In genomic region chr7:142084820-142085219, GRCm38 (mm10) we compare ENCODE assay signal across 9 mouse cellular contexts. TPM values are rescaled to one million over a fixed set of nuclear protein-coding genes. Genes with fewer than 3 reads are reported as not detected.
DNase-seq lines count a peak whose midpoint lies in the region; ATAC-seq and TF ChIP-seq lines count a peak whose summit lies in the region.
"Had no signal": no experiment of that assay in that cellular context is flagged by ENCODE, and none has a peak within 500 bp of the region (broad histone marks: within the 10 kb centered on the region; RNA-seq: fewer than 3 reads in every experiment).

No protein-coding gene starts in this region.

- no peak overlapping the region for H3K4me2 ChIP-seq in midbrain, embryonic 13.5 days (replicated peaks)
- no peak overlapping the region for H3K4me2 ChIP-seq in hindbrain, postnatal 0 days (ENCODE audit: low read depth, low read length)

- no peak for TF ChIP-seq CTCF in hindbrain, postnatal 0 days (IDR thresholded peaks at IDR 0.05; ENCODE audit: low read depth)

- peaks cover 89% of the 10 kb centered on the region for H3K36me3 ChIP-seq in midbrain, embryonic 13.5 days
- peaks cover 66% of the 10 kb centered on the region for H3K36me3 ChIP-seq in midbrain, embryonic 10.5 days
- H3K36me3 ChIP-seq in hindbrain, postnatal 0 days (ENCODE audit: insufficient read depth, low read length), result peaks cover 45% of the 10 kb centered on the region

- WGBS in midbrain, embryonic 13.5 days, result 53% methylated on average over 3 of the region's 3 CpGs
- WGBS in midbrain, embryonic 10.5 days, result 57% methylated on average over 3 of the region's 3 CpGs
- 25% methylated on average over 3 of the region's 3 CpGs for WGBS in hindbrain, postnatal 0 days

- peaks cover 44% of the 10 kb centered on the region for H3K27me3 ChIP-seq in midbrain, embryonic 13.5 days
- H3K27me3 ChIP-seq in midbrain, embryonic 10.5 days (ENCODE audit: low read depth, poor library complexity, severe bottlenecking), result peaks cover 89% of the 10 kb centered on the region
- no peaks in the 10 kb centered on the region for H3K27me3 ChIP-seq in hindbrain, postnatal 0 days (ENCODE audit: insufficient read depth, low read length)

- ATAC-seq in midbrain, embryonic 13.5 days, result no peak
- ATAC-seq in hindbrain, postnatal 0 days, result peak; percentile 48

- H3K9me3 ChIP-seq in midbrain, embryonic 13.5 days, result no peaks in the 10 kb centered on the region
- H3K9me3 ChIP-seq in midbrain, embryonic 10.5 days (replicated peaks), result no peaks in the 10 kb centered on the region
- H3K9me3 ChIP-seq in hindbrain, postnatal 0 days (ENCODE audit: low read length), result no peaks in the 10 kb centered on the region

- H3K4me1 ChIP-seq in midbrain, embryonic 13.5 days (replicated peaks), result peaks cover 49% of the 10 kb centered on the region
- peaks cover 36% of the 10 kb centered on the region for H3K4me1 ChIP-seq in midbrain, embryonic 10.5 days
- H3K4me1 ChIP-seq in hindbrain, postnatal 0 days (ENCODE audit: insufficient read depth, low read length), result peaks cover 17% of the 10 kb centered on the region

- no peak for DNase-seq in midbrain, embryonic 10.5 days (ENCODE audit: low spot score)
- DNase-seq in adrenal gland, postnatal 25 days, result peak; percentile 94
- peak; percentile 77 for DNase-seq in fibroblast of lung, adult 2 months (ENCODE audit: low read depth)
- DNase-seq in hindbrain, postnatal 0 days (ENCODE audit: low spot score), result peak; percentile 88
- DNase-seq in lung, postnatal 14 days, result peak; percentile 88
- DNase-seq in embryo, embryonic 10 days (ENCODE audit: low spot score), result no peak
- no peak for DNase-seq in embryo, embryonic 9.5 days (ENCODE audit: extremely low spot score)

- 0 out of 2 replicates have a peak overlapping the region, but pooled peaks have one; percentile 11 for H3K9ac ChIP-seq in midbrain, embryonic 13.5 days (replicated peaks)
- H3K9ac ChIP-seq in hindbrain, postnatal 0 days (replicated peaks; ENCODE audit: low read length), result peak overlapping the region; percentile 13; the same call in 1 of the 2 replicates

- no peak overlapping the region for H3K4me3 ChIP-seq in midbrain, embryonic 13.5 days (replicated peaks)
- H3K4me3 ChIP-seq in midbrain, embryonic 10.5 days, result no peak overlapping the region
- H3K4me3 ChIP-seq in hindbrain, postnatal 0 days (ENCODE audit: low read length), result no peak overlapping the region

- no peak overlapping the region for H3K27ac ChIP-seq in midbrain, embryonic 13.5 days
- H3K27ac ChIP-seq in midbrain, embryonic 10.5 days (replicated peaks), result no peak overlapping the region
- H3K27ac ChIP-seq in hindbrain, postnatal 0 days, result no peak overlapping the region; the same call in 1 of the 2 replicates

RNA-seq across cellular contexts. Expression of gene Dusp8, which starts 10.8 kb away (rescaled TPM):
- 66.0 and 69.1 TPM in 2 replicates for polyA plus RNA-seq in midbrain, embryonic 13.5 days (2015; fragmentation: Nextera tagmentation; extraction: Ambion mirVana)
- 6.4 and 13.2 TPM in 2 replicates for polyA plus RNA-seq in midbrain, embryonic 10.5 days (2016; fragmentation: Nextera tagmentation; extraction: Ambion mirVana)
- 3.9 and 4.7 TPM in 2 replicates for total RNA-seq in adrenal gland, postnatal 25 days (2021)
- 129 and 133 TPM in 2 replicates for total RNA-seq in hindbrain, postnatal 0 days (2014; rRNA removed)
- polyA plus RNA-seq in hindbrain, postnatal 0 days (2015; fragmentation: Nextera tagmentation; extraction: Ambion mirVana), result 86.2 and 94.6 TPM in 2 replicates

RNA-seq across cellular contexts. Expression of gene Mob2, which starts 24.0 kb away (rescaled TPM):
- 52.3 and 56.9 TPM in 2 replicates for polyA plus RNA-seq in midbrain, embryonic 13.5 days (2015; fragmentation: Nextera tagmentation; extraction: Ambion mirVana)
- polyA plus RNA-seq in midbrain, embryonic 10.5 days (2016; fragmentation: Nextera tagmentation; extraction: Ambion mirVana), result 62.2 and 64.0 TPM in 2 replicates
- 50.3 and 56.9 TPM in 2 replicates for total RNA-seq in adrenal gland, postnatal 25 days (2021)
- total RNA-seq in hindbrain, postnatal 0 days (2014; rRNA removed), result 41.1 and 45.5 TPM in 2 replicates
- 43.4 and 44.1 TPM in 2 replicates for polyA plus RNA-seq in hindbrain, postnatal 0 days (2015; fragmentation: Nextera tagmentation; extraction: Ambion mirVana)

RNA-seq across cellular contexts. Expression of gene Gm45618, which starts 35.7 kb away (rescaled TPM):
- 0.44 TPM in 1 of 2 replicates, not detected in the other for polyA plus RNA-seq in midbrain, embryonic 13.5 days (2015; fragmentation: Nextera tagmentation; extraction: Ambion mirVana)
- polyA plus RNA-seq in midbrain, embryonic 10.5 days (2016; fragmentation: Nextera tagmentation; extraction: Ambion mirVana), result 0.29 TPM in 1 of 2 replicates, not detected in the other
- not detected in 2 replicates for total RNA-seq in adrenal gland, postnatal 25 days (2021)
- not detected in 2 replicates for total RNA-seq in hindbrain, postnatal 0 days (2014; rRNA removed)
- polyA plus RNA-seq in hindbrain, postnatal 0 days (2015; fragmentation: Nextera tagmentation; extraction: Ambion mirVana), result not detected in 2 replicates
- total RNA-seq: layer of hippocampus, adult 8-10 months had no signal

RNA-seq across cellular contexts. Expression of gene Gm39115, which starts 51.0 kb away (rescaled TPM):
- polyA plus RNA-seq in midbrain, embryonic 13.5 days (2015; fragmentation: Nextera tagmentation; extraction: Ambion mirVana), result not detected in 2 replicates
- polyA plus RNA-seq in midbrain, embryonic 10.5 days (2016; fragmentation: Nextera tagmentation; extraction: Ambion mirVana), result not detected in 2 replicates
- not detected in 2 replicates for total RNA-seq in adrenal gland, postnatal 25 days (2021)
- not detected in 2 replicates for total RNA-seq in hindbrain, postnatal 0 days (2014; rRNA removed)
- not detected in 2 replicates for polyA plus RNA-seq in hindbrain, postnatal 0 days (2015; fragmentation: Nextera tagmentation; extraction: Ambion mirVana)
- total RNA-seq: layer of hippocampus, adult 8-10 months had no signal

RNA-seq across cellular contexts. Expression of gene Gm45337, which starts 59.6 kb away (rescaled TPM):
- not detected in 2 replicates for polyA plus RNA-seq in midbrain, embryonic 13.5 days (2015; fragmentation: Nextera tagmentation; extraction: Ambion mirVana)
- not detected in 2 replicates for polyA plus RNA-seq in midbrain, embryonic 10.5 days (2016; fragmentation: Nextera tagmentation; extraction: Ambion mirVana)
- not detected in 2 replicates for total RNA-seq in adrenal gland, postnatal 25 days (2021)
- total RNA-seq in hindbrain, postnatal 0 days (2014; rRNA removed), result not detected in 2 replicates
- polyA plus RNA-seq in hindbrain, postnatal 0 days (2015; fragmentation: Nextera tagmentation; extraction: Ambion mirVana), result not detected in 2 replicates
- total RNA-seq: layer of hippocampus, adult 8-10 months had no signal

Comparison
In these comparisons a context has a peak if more than half of its experiments do, and no peak if none do; other contexts are left out.
1. DNase-seq: peak in adrenal gland, postnatal 25 days (single experiment), fibroblast of lung, adult 2 months (single experiment), hindbrain, postnatal 0 days (single experiment) and lung, postnatal 14 days (single experiment); none in midbrain, embryonic 10.5 days (single experiment), embryo, embryonic 10 days (single experiment) and embryo, embryonic 9.5 days (single experiment).